Mouse (Mus musculus) hindbrain, embryonic 11.5 days (tissue): ENCODE results near the gene Slc38a4. TPM values are rescaled to one million over a fixed set of nuclear protein-coding genes. Genes with fewer than 3 reads are reported as not detected.

Experiments used
- ATAC-seq: fragments of 200-750 bp; cut with Nextera tagmentation; 2 replicates; pipeline ENCODE4 v1.8.0; 2017; ENCODE audit warnings: mild to moderate bottlenecking, moderate TSS enrichment, moderate library complexity; ENCODE audit not compliant: low FRiP score
- DNase-seq: peaks from one replicate; pipeline ENCODE4 v3.0.0-alpha.2; 2015; ENCODE audit warnings: low spot score
- H3K27ac ChIP-seq: fragments of 300-500 bp; sonication (generic); 2 replicates; pipeline ENCODE4 v1.5.1; 2014; ENCODE audit warnings: mild to moderate bottlenecking, low read depth, low read length
- H3K27me3 ChIP-seq: fragments of 300-500 bp; sonication (generic); 2 replicates; pipeline ENCODE4 v1.6.1; 2014; ENCODE audit warnings: mild to moderate bottlenecking, low read length, moderate library complexity, mixed read lengths; ENCODE audit not compliant: control insufficient read depth, insufficient read depth
- H3K36me3 ChIP-seq: fragments of 300-500 bp; sonication (generic); 2 replicates; pipeline ENCODE4 v1.6.1; 2014; ENCODE audit warnings: mild to moderate bottlenecking, low read length, moderate library complexity, mixed read lengths; ENCODE audit not compliant: control insufficient read depth, insufficient read depth
- H3K4me1 ChIP-seq: fragments of 300-500 bp; sonication (generic); replicated peaks from 2 replicates; pipeline ENCODE4 v1.6.1; 2014; ENCODE audit warnings: low read length, mixed read lengths; ENCODE audit not compliant: control insufficient read depth, insufficient read depth
- H3K4me2 ChIP-seq: fragments of 300-500 bp; sonication (generic); replicated peaks from 2 replicates; pipeline ENCODE4 v1.6.1; 2014; ENCODE audit warnings: mild to moderate bottlenecking, low read depth, low read length
- H3K4me3 ChIP-seq: fragments of 300-500 bp; sonication (generic); 2 replicates; pipeline ENCODE4 v1.5.1; 2014; ENCODE audit warnings: low read depth, low read length
- H3K9ac ChIP-seq: fragments of 300-500 bp; sonication (generic); 2 replicates; pipeline ENCODE4 v1.6.1; 2014; ENCODE audit warnings: low read depth, low read length
- H3K9me3 ChIP-seq: fragments of 300-500 bp; sonication (generic); 2 replicates; pipeline ENCODE4 v1.6.1; 2016; ENCODE audit warnings: low read length; ENCODE audit not compliant: control insufficient read depth
- WGBS: fragments of 180-500 bp; shearing (Covaris S2); extraction: QIAGEN DNeasy Blood & Tissue Kit; methylation state at CpG from one replicate; pipeline ENCODE4 v1.1.7; 2014; 5-methylcytosine and 5-hydroxymethylcytosine counted together
- polyA plus RNA-seq: library from polyadenylated mRNA; unstranded; fragments of >200 nt; fragmentation: Nextera tagmentation; extraction: Ambion mirVana; gene quantifications from 2 replicates; pipeline ENCODE4 v1.2.1, GENCODE M21; 2014

The Slc38a4 gene
- polyA plus RNA-seq, 1 experiment from 2014 or later, result 39.7 TPM

DNA sequence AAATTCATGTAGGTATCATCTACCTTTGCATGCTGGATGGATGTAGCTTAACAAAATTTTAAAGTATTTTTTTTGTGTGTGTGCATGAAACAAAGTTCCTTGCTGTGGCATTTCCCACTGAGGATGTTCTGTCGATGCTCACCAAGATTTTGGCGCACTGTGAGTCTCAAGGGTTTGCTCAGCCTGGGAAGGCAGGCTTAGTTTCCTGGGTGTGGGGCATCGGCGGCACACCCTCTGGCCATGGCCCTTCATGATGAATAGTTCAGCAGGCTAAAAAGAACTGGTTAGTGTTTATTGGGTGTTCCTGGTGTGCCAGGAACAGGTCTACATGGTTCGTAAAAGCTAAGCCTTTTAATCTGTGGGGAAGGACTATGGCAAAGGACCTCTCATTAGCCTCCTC, 81.6 kb downstream of the Slc38a4 start:
- 97% methylated on average over 5 of the region's 5 CpGs for WGBS
- no peaks in the 10 kb centered on the region for H3K9me3 ChIP-seq
- no peak overlapping the region for H3K4me2 ChIP-seq
- ATAC-seq, result no peak
- DNase-seq, result no peak
- no peaks in the 10 kb centered on the region for H3K27me3 ChIP-seq
- H3K4me1 ChIP-seq, result no peaks in the 10 kb centered on the region
- no peak overlapping the region for H3K4me3 ChIP-seq
- H3K36me3 ChIP-seq, result no peaks in the 10 kb centered on the region
- no peak overlapping the region for H3K9ac ChIP-seq
- H3K27ac ChIP-seq, result no peak overlapping the region

GRCm38 (mm10) chr15:96973370-96973769, 82.4 kb downstream of the Slc38a4 start:
- Histone ChIP-seq H3K4me3 (no peak overlapping the region), H3K4me1 (no peaks in the 10 kb centered on the region), H3K36me3 (no peaks in the 10 kb centered on the region), H3K4me2 (no peak overlapping the region), H3K27ac (no peak overlapping the region), H3K27me3 (no peaks in the 10 kb centered on the region), H3K9me3 (no peaks in the 10 kb centered on the region), H3K9ac (no peak overlapping the region)
- DNase-seq, result no peak
- 97% methylated on average over 4 of the region's 4 CpGs for WGBS
- no peak for ATAC-seq

DNA sequence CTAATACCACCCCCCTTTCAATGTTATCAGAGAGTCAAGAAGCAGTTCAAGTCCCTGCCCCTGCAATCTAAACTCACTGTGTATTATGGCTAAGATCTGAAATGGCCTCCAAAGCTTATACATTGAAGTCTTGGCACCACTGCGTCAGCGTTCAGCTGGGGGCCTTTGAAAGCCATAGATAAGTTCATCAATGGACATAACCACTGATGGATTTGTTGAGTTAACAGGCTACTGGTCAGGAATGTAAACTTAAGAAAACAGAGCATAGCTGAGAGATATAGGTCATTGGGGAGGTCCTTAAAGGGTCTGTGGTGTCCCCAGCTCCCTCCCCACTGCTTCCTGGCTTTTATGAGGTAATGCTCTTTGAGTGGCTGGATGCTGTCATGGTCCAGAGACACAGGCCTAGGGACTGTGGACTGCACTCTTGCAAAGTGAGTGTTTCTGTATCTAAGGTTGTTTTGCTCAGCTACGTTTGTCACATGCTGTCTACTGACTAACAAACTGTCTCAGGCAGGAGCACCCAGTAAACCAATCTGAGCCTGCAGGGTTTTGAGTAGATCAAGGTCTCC, 83.0 kb downstream of the Slc38a4 start:
- H3K4me2 ChIP-seq, result no peak overlapping the region
- DNase-seq (no peak), ATAC-seq (no peak)
- H3K27ac ChIP-seq, result no peak overlapping the region
- no peaks in the 10 kb centered on the region for H3K9me3 ChIP-seq
- H3K4me3 ChIP-seq, result no peak overlapping the region
- H3K4me1 ChIP-seq, result no peaks in the 10 kb centered on the region
- WGBS, result 97% methylated on average over 3 of the region's 3 CpGs
- H3K9ac ChIP-seq, result no peak overlapping the region
- no peaks in the 10 kb centered on the region for H3K36me3 ChIP-seq
- H3K27me3 ChIP-seq, result no peaks in the 10 kb centered on the region

- H3K9me3 ChIP-seq, result no peaks in the 10 kb centered on the region
- no peak overlapping the region for H3K4me2 ChIP-seq
- no peak overlapping the region for H3K27ac ChIP-seq
- WGBS, result 89% methylated on average over 9 of the region's 9 CpGs
- no peak for DNase-seq
- no peaks in the 10 kb centered on the region for H3K36me3 ChIP-seq
- ATAC-seq, result no peak
- no peak overlapping the region for H3K9ac ChIP-seq
- H3K27me3 ChIP-seq, result no peaks in the 10 kb centered on the region
- no peaks in the 10 kb centered on the region for H3K4me1 ChIP-seq
- no peak overlapping the region for H3K4me3 ChIP-seq
Measured at GRCm38 (mm10) chr15:96971906-96972305, 83.8 kb downstream of the Slc38a4 start.

DNA sequence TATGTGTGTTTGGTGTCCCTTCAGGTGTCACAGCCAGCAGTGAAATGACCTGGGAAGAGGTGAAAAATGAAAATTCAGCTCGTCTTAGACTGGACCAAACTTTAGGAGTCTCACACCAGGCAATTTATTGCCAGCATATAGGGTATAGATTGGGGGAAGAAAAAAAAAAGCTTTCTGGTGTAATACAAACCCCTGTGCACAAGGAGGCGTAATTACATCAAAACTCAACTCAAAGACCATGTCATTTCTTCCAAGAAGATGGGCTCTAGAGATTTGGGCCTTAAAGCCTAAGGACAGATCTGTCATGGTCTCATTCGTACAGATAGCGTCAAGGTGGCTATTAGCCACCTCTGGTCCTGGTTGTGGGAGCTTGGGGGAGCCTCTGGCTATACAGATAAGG, 86.0 kb downstream of the Slc38a4 start:
- H3K9ac ChIP-seq, result no peak overlapping the region
- H3K9me3 ChIP-seq, result no peaks in the 10 kb centered on the region
- no peak overlapping the region for H3K4me3 ChIP-seq
- 68% methylated on average over 4 of the region's 4 CpGs for WGBS
- no peaks in the 10 kb centered on the region for H3K4me1 ChIP-seq
- no peak for DNase-seq
- no peak overlapping the region for H3K27ac ChIP-seq
- no peaks in the 10 kb centered on the region for H3K27me3 ChIP-seq
- no peak for ATAC-seq
- H3K36me3 ChIP-seq, result no peaks in the 10 kb centered on the region
- no peak overlapping the region for H3K4me2 ChIP-seq

- Histone ChIP-seq H3K4me1 (no peaks in the 10 kb centered on the region), H3K27ac (no peak overlapping the region), H3K36me3 (no peaks in the 10 kb centered on the region), H3K27me3 (no peaks in the 10 kb centered on the region), H3K4me3 (no peak overlapping the region), H3K4me2 (no peak overlapping the region), H3K9me3 (no peaks in the 10 kb centered on the region), H3K9ac (no peak overlapping the region)
- DNase-seq (no peak), ATAC-seq (no peak)
- WGBS, result 88% methylated on average over 11 of the region's 11 CpGs
Measured at GRCm38 (mm10) chr15:96968741-96969140, 87.0 kb downstream of the Slc38a4 start.

DNA sequence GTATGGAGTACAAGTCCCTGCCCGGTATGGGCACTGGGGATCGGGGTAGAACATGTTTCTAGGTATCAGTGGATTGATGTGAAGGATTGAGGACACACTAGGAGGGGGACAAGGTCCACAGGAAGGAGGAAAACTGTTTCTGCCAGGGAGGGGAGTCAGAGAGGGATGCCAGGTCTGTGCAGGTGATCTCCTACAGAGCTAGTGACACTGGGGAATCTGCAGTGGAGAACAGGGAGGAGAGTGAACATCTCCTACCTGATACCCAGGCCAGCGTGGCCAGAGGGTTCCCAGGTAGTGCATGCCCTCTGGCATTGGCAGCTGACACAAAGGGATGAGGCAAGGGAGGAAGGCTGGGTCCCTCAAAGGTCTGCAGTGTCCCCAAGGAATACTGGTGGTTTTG, 89.4 kb downstream of the Slc38a4 start:
- Histone ChIP-seq H3K4me3 (no peak overlapping the region), H3K9me3 (no peaks in the 10 kb centered on the region), H3K4me1 (no peaks in the 10 kb centered on the region), H3K9ac (no peak overlapping the region), H3K27ac (no peak overlapping the region), H3K27me3 (no peaks in the 10 kb centered on the region), H3K4me2 (no peak overlapping the region), H3K36me3 (no peaks in the 10 kb centered on the region)
- WGBS, result 84% methylated on average over 3 of the region's 3 CpGs
- DNase-seq, result no peak
- no peak for ATAC-seq

GRCm38 (mm10) chr15:96963735-96964134, 92.0 kb downstream of the Slc38a4 start:
- ATAC-seq, result no peak
- 69% methylated on average over 10 of the region's 10 CpGs for WGBS
- no peak overlapping the region for H3K27ac ChIP-seq
- H3K9ac ChIP-seq, result no peak overlapping the region
- no peaks in the 10 kb centered on the region for H3K4me1 ChIP-seq
- H3K36me3 ChIP-seq, result no peaks in the 10 kb centered on the region
- H3K4me2 ChIP-seq, result no peak overlapping the region
- H3K4me3 ChIP-seq, result no peak overlapping the region
- no peak for DNase-seq
- H3K27me3 ChIP-seq, result no peaks in the 10 kb centered on the region
- H3K9me3 ChIP-seq, result no peaks in the 10 kb centered on the region

GRCm38 (mm10) chr15:96963318-96963717, 92.4 kb downstream of the Slc38a4 start:
- H3K27me3 ChIP-seq, result no peaks in the 10 kb centered on the region
- H3K9me3 ChIP-seq, result no peaks in the 10 kb centered on the region
- no peaks in the 10 kb centered on the region for H3K4me1 ChIP-seq
- H3K36me3 ChIP-seq, result no peaks in the 10 kb centered on the region
- no peak for DNase-seq
- no peak for ATAC-seq
- no peak overlapping the region for H3K9ac ChIP-seq
- H3K4me2 ChIP-seq, result no peak overlapping the region
- no peak overlapping the region for H3K27ac ChIP-seq
- 83% methylated on average over 8 of the region's 8 CpGs for WGBS
- H3K4me3 ChIP-seq, result no peak overlapping the region
